Mouse (Mus musculus) forebrain, embryonic 11.5 days (tissue): ENCODE results near the gene Slc17a4. TPM values are rescaled to one million over a fixed set of nuclear protein-coding genes. Genes with fewer than 3 reads are reported as not detected.

Experiments
- ATAC-seq: fragments of 200-750 bp; cut with Nextera tagmentation; replicated peaks from 2 replicates; pipeline ENCODE4 v1.8.0; 2017; ENCODE audit warnings: moderate TSS enrichment; ENCODE audit not compliant: low FRiP score
- DNase-seq: peaks from one replicate; pipeline ENCODE4 v3.0.0-alpha.2; 2017; ENCODE audit warnings: low spot score
- H3K27ac ChIP-seq: fragments of 300-500 bp; sonication (generic); 2 replicates; pipeline ENCODE4 v1.5.1; 2014; ENCODE audit warnings: low read depth, low read length
- H3K27me3 ChIP-seq: fragments of 300-500 bp; sonication (generic); 2 replicates; pipeline ENCODE4 v1.6.1; 2014; ENCODE audit warnings: mild to moderate bottlenecking, low read length, mixed read lengths; ENCODE audit not compliant: control insufficient read depth, insufficient read depth
- H3K36me3 ChIP-seq: fragments of 300-500 bp; sonication (generic); 2 replicates; pipeline ENCODE4 v1.6.1; 2014; ENCODE audit warnings: mild to moderate bottlenecking, low read length, moderate library complexity, mixed read lengths; ENCODE audit not compliant: control insufficient read depth, insufficient read depth
- H3K4me1 ChIP-seq: fragments of 300-500 bp; sonication (generic); replicated peaks from 2 replicates; pipeline ENCODE4 v1.6.1; 2014; ENCODE audit warnings: low read length, mixed read lengths; ENCODE audit not compliant: control insufficient read depth, insufficient read depth
- H3K4me2 ChIP-seq: fragments of 300-500 bp; sonication (generic); 2 replicates; pipeline ENCODE4 v1.6.1; 2014; ENCODE audit warnings: low read depth, mild to moderate bottlenecking, low read length, moderate library complexity, mixed read lengths; ENCODE audit not compliant: severe bottlenecking
- H3K4me3 ChIP-seq: fragments of 300-500 bp; sonication (generic); 2 replicates; pipeline ENCODE4 v1.5.1; 2014; ENCODE audit warnings: low read depth, low read length
- H3K9ac ChIP-seq: fragments of 300-500 bp; sonication (generic); 2 replicates; pipeline ENCODE4 v1.6.1; 2014; ENCODE audit warnings: low read length
- H3K9me3 ChIP-seq: fragments of 300-500 bp; sonication (generic); 2 replicates; pipeline ENCODE4 v1.6.1; 2016; ENCODE audit warnings: low read length, mixed read lengths; ENCODE audit not compliant: control insufficient read depth
- WGBS: fragments of 180-500 bp; shearing (Covaris S2); extraction: QIAGEN DNeasy Blood & Tissue Kit; methylation state at CpG from one replicate; pipeline ENCODE4 v1.1.7; 2014; 5-methylcytosine and 5-hydroxymethylcytosine counted together
- microRNA-seq: library from miRNA; unstranded; fragments of <30 nt; microRNA quantifications from one replicate; pipeline ENCODE4, GENCODE M21; 2016; ENCODE audit not compliant: insufficient number of aligned reads
- polyA plus RNA-seq: library from polyadenylated mRNA; unstranded; fragments of >200 nt; fragmentation: Nextera tagmentation; extraction: Ambion mirVana; gene quantifications from 2 replicates; pipeline ENCODE4 v1.2.1, GENCODE M21; 2014

Gene Slc17a4
- polyA plus RNA-seq, 1 experiment from 2014 or later, result not detected

DNA sequence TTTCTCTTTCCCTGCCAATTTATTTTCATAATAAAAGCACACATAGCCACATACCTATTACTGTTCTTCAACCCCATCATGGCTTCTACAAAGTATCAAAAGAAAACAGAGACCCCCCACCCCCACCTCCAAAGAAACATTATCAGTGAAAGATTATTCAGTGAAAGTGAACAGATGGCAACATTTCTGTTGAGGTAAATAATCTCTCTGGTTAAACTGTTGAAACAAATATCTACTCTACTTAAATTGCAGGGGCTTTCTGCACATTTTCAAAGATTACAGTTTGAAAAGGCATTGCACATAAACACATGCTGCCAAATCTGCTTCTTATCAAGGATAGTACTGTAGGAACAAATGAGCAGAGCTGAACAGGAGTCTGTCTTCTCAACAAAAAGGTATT is 53.0 kb downstream of the Slc17a4 start:
- DNase-seq (no peak), ATAC-seq (no peak)
- no peak overlapping the region for H3K4me2 ChIP-seq
- no peaks in the 10 kb centered on the region for H3K4me1 ChIP-seq
- no peak overlapping the region for H3K9ac ChIP-seq
- H3K4me3 ChIP-seq, result no peak overlapping the region
- H3K36me3 ChIP-seq, result no peaks in the 10 kb centered on the region
- H3K27ac ChIP-seq, result no peak overlapping the region
- H3K27me3 ChIP-seq, result no peaks in the 10 kb centered on the region
- no peaks in the 10 kb centered on the region for H3K9me3 ChIP-seq

DNA sequence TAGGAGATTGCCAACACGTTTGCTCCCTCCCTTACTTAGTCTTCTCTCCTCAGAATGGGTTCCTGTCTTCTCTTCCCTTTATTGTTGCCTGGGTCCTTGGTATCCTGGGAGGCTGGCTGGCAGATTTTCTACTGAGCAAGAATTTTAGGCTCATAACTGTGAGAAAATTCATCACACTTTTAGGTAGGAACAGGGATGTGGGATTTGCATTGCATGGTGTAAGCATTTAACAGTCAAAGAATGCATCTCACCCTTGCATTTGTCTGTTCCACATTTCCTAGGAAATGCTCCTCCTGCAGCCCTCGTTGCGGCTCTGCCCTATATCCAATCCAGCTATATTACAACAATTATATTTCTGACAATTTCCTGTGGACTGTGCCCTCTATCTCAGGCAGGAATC is 58.4 kb downstream of the Slc17a4 start:
- DNase-seq (no peak), ATAC-seq (no peak)
- Histone ChIP-seq H3K4me1 (no peaks in the 10 kb centered on the region), H3K27ac (no peak overlapping the region), H3K27me3 (no peaks in the 10 kb centered on the region), H3K4me2 (no peak overlapping the region), H3K9ac (no peak overlapping the region), H3K36me3 (no peaks in the 10 kb centered on the region), H3K9me3 (no peaks in the 10 kb centered on the region), H3K4me3 (no peak overlapping the region)
- WGBS, result 78% methylated on average over 3 of the region's 3 CpGs

DNA sequence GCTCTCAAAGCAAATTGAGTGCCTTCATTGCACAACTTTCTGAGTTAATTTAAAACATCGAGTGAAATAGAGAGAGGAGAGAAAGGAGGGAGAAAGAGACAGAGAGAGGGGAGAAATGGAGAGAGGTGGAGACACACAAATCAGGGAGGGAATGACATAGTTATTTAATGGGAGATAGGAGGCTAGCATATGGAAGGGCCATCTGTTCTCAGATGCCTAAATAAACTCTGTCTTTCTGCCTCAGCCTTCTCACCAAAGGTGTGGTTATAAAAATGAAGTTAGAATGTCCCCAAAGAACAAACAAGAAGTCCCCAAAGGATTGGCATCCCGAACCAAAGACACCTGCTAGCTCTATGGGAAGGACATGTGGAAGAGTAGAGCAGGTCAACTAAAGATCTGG is 65.5 kb downstream of the Slc17a4 start:
- WGBS, result 78% methylated on average over 2 of the region's 2 CpGs
- no peaks in the 10 kb centered on the region for H3K9me3 ChIP-seq
- ATAC-seq (no peak), DNase-seq (no peak)
- no peak overlapping the region for H3K27ac ChIP-seq
- H3K27me3 ChIP-seq, result no peaks in the 10 kb centered on the region
- no peak overlapping the region for H3K9ac ChIP-seq
- no peak overlapping the region for H3K4me3 ChIP-seq
- no peaks in the 10 kb centered on the region for H3K4me1 ChIP-seq
- H3K36me3 ChIP-seq, result no peaks in the 10 kb centered on the region
- no peak overlapping the region for H3K4me2 ChIP-seq

Small RNAs within 50 kb of the gene (microRNA-seq; reads per million reads assigned to microRNA genes)
- gene Gm44344, result not detected

Other genes starting within 250 kb of the Slc17a4 start
- gene Hist1h2ac, start 231.1 kb downstream of the Slc17a4 start, polyA plus RNA-seq, result 1.1 and 1.2 TPM in 2 replicates
- gene Hist1h2bc, start 230.8 kb downstream of the Slc17a4 start, polyA plus RNA-seq, result 23.4 and 25.3 TPM in 2 replicates
- 0.51 TPM in 1 of 2 replicates, not detected in the other for gene Hist1h1t, start 219.2 kb downstream of the Slc17a4 start, polyA plus RNA-seq
- 6.0 and 6.8 TPM in 2 replicates for gene Hist1h4c, start 216.6 kb downstream of the Slc17a4 start, polyA plus RNA-seq
- 2.2 TPM in 2 replicates for gene Hfe, start 204.2 kb downstream of the Slc17a4 start, polyA plus RNA-seq
- gene Hist1h1c, start 176.2 kb downstream of the Slc17a4 start, polyA plus RNA-seq, result 14.5 and 15.2 TPM in 2 replicates
- gene Hist1h3c, start 169.4 kb downstream of the Slc17a4 start, polyA plus RNA-seq, result 8.7 and 10.6 TPM in 2 replicates
- 2.6 and 3.4 TPM in 2 replicates for gene Hist1h2bb, start 168.3 kb downstream of the Slc17a4 start, polyA plus RNA-seq
- 59.7 and 63.1 TPM in 2 replicates for gene Hist1h2ab, start 163.9 kb downstream of the Slc17a4 start, polyA plus RNA-seq
- gene Hist1h3b, start 162.7 kb downstream of the Slc17a4 start, polyA plus RNA-seq, result 11.7 and 15.4 TPM in 2 replicates
- 4.7 and 5.9 TPM in 2 replicates for gene Hist1h4b, start 158.0 kb downstream of the Slc17a4 start, polyA plus RNA-seq
- 0.95 TPM in 1 of 2 replicates, not detected in the other for gene Hist1h4a, start 153.8 kb downstream of the Slc17a4 start, polyA plus RNA-seq
- gene Hist1h3a, start 152.6 kb downstream of the Slc17a4 start, polyA plus RNA-seq, result 2.9 and 5.4 TPM in 2 replicates
- 2.7 and 4.0 TPM in 2 replicates for gene Hist1h1a, start 151.3 kb downstream of the Slc17a4 start, polyA plus RNA-seq
- 0.13 TPM in 1 of 2 replicates, not detected in the other for gene Trim38, start 145.1 kb downstream of the Slc17a4 start, polyA plus RNA-seq
- gene Slc17a2, start 108.0 kb downstream of the Slc17a4 start, polyA plus RNA-seq, result not detected in 2 replicates
- gene Slc17a3, start 75.6 kb downstream of the Slc17a4 start, polyA plus RNA-seq, result not detected in 2 replicates
- not detected in 2 replicates for gene Slc17a1, start 47.3 kb downstream of the Slc17a4 start, polyA plus RNA-seq
- gene Hist1h2ba, start 19.1 kb upstream of the Slc17a4 start, polyA plus RNA-seq, result not detected in 2 replicates
- not detected in 2 replicates for gene Hist1h2aa, start 19.5 kb upstream of the Slc17a4 start, polyA plus RNA-seq
- gene Scgn, start 76.2 kb upstream of the Slc17a4 start, polyA plus RNA-seq, result 0.57 and 0.73 TPM in 2 replicates